Mouse (Mus musculus) heart, embryonic 16.5 days (tissue): ENCODE data around the gene Ing4. TPM values are rescaled to one million over a fixed set of nuclear protein-coding genes. Genes with fewer than 3 reads are reported as not detected.
"Not testable (repeated sequence)": the region's sequence is repeated elsewhere in the genome, so short reads cannot be mapped to it uniquely, and the experiment has no call there.

ENCODE experiments used
- ATAC-seq: fragments of 200-750 bp; cut with Nextera tagmentation; replicated peaks from 2 replicates; pipeline ENCODE4 v1.8.0; 2017; ENCODE audit warnings: moderate number of reproducible peaks; ENCODE audit not compliant: insufficient read depth, low FRiP score; ENCODE audit errors: extremely low read depth
- H3K27ac ChIP-seq: fragments of 300-500 bp; sonication (generic); 2 replicates; pipeline ENCODE4 v1.5.1; 2014; ENCODE audit warnings: mild to moderate bottlenecking, low read length, control low read depth, moderate library complexity
- H3K27me3 ChIP-seq: fragments of 300-500 bp; sonication (generic); 2 replicates; pipeline ENCODE4 v1.6.1; 2014; ENCODE audit warnings: low read length, mixed read lengths; ENCODE audit not compliant: control insufficient read depth, insufficient read depth
- H3K36me3 ChIP-seq: fragments of 300-500 bp; sonication (generic); 2 replicates; pipeline ENCODE4 v1.6.1; 2014; ENCODE audit not compliant: control insufficient read depth, insufficient read depth
- H3K4me1 ChIP-seq: fragments of 300-500 bp; sonication (generic); 2 replicates; pipeline ENCODE4 v1.6.1; 2014; ENCODE audit warnings: low read length, mixed read lengths; ENCODE audit not compliant: control insufficient read depth, insufficient read depth
- H3K4me2 ChIP-seq: fragments of 300-500 bp; sonication (generic); 2 replicates; pipeline ENCODE4 v1.6.1; 2014; ENCODE audit warnings: low read depth, mild to moderate bottlenecking, control low read depth, low read length
- H3K4me3 ChIP-seq: fragments of 300-500 bp; sonication (generic); 2 replicates; pipeline ENCODE4 v1.5.1; 2014; ENCODE audit warnings: mild to moderate bottlenecking, control low read depth, low read length
- H3K9ac ChIP-seq: fragments of 300-500 bp; sonication (generic); 2 replicates; pipeline ENCODE4 v1.6.1; 2014; ENCODE audit warnings: low read length, control low read depth
- H3K9me3 ChIP-seq: fragments of 300-500 bp; sonication (generic); replicated peaks from 2 replicates; pipeline ENCODE4 v1.6.1; 2016; ENCODE audit warnings: low read length; ENCODE audit not compliant: control insufficient read depth
- WGBS: fragments of 180-500 bp; shearing (Covaris S2); extraction: QIAGEN DNeasy Blood & Tissue Kit; methylation state at CpG from one replicate; pipeline ENCODE4 v1.1.7; 2014; 5-methylcytosine and 5-hydroxymethylcytosine counted together
- polyA plus RNA-seq: library from polyadenylated mRNA; unstranded; fragments of >200 nt; fragmentation: Nextera tagmentation; extraction: Ambion mirVana; gene quantifications from 2 replicates; pipeline ENCODE4 v1.2.1, GENCODE M21; 2015

Gene Ing4
- polyA plus RNA-seq, 1 experiment from 2014 or later: 77.5 TPM

DNA sequence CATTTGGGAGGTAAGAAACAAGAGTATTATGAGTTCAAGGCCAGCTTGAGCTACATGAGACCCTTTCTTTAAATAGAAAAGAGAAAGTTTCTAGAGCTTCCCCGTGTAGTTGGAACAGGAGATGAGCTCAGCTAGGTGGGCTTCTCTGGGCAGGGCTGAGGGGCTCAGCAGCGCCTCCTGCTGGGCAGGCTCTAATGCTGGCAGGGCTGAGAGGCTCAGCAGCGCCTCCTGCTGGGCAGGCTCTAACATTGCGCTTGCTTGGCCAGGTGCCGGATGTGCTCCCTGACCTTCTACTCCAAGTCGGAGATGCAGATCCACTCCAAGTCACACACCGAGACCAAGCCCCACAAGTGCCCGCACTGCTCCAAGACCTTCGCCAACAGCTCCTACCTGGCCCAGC is 9.0 kb upstream of the Ing4 start:
- H3K4me2 ChIP-seq, H3K4me1 ChIP-seq, H3K9ac ChIP-seq, H3K27me3 ChIP-seq, H3K4me3 ChIP-seq, ATAC-seq, H3K27ac ChIP-seq, H3K9me3 ChIP-seq: not testable (repeated sequence)
- peaks cover 46% of the 10 kb centered on the region for H3K36me3 ChIP-seq
- 30% methylated on average over 6 of the region's 9 CpGs for WGBS

DNA sequence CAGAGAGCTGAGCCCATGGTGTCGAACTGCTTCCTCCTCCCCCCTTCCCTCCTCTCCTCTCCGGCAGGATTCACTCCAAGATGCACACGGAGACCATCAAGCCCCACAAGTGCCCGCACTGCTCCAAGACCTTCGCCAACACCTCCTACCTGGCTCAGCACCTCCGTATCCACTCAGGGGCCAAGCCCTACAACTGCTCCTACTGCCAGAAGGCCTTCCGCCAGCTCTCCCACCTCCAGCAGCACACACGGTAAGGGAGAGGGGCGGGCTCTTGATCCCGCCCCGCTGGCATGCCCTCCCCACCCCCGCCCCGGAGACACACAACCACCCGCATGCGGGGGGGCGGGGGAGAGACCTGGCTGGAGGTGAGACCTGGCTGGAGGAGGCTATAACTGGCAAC is 8.0 kb upstream of the Ing4 start:
- Histone ChIP-seq H3K9me3 (no peaks in the 10 kb centered on the region), H3K27me3 (no peaks in the 10 kb centered on the region), H3K4me2 (no peak overlapping the region), H3K9ac (no peak overlapping the region), H3K4me3 (no peak overlapping the region), H3K4me1 (no peaks in the 10 kb centered on the region), H3K27ac (no peak overlapping the region), H3K36me3 (peaks cover 53% of the 10 kb centered on the region)
- 83% methylated on average over 16 of the region's 16 CpGs for WGBS
- no peak for ATAC-seq

DNA sequence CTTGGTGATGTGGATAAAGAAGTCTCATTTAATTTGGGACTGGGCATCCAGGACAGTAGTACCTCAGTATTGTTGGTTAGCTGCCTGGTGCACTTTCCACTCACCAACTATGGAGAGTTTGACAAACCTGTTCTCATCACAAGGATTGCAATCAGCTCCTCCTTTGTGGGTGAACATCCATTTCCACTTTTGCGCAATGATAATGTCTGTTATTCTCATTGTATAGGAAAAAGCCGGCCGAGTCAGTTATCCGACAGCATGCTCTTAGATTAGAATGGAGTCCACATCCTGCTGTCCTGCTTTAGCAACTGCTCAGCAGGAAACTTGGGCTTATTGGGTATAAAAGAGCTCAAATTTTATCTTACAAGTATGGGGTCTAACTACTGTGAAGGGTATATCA is 894 bp upstream of the Ing4 start:
- no peaks in the 10 kb centered on the region for H3K9me3 ChIP-seq
- H3K27me3 ChIP-seq: no peaks in the 10 kb centered on the region
- ATAC-seq: no peak
- 78% methylated on average over 4 of the region's 4 CpGs for WGBS
- H3K9ac ChIP-seq: peak overlapping the region; percentile 58; the same call in 1 of the 2 replicates
- H3K4me2 ChIP-seq: peak overlapping the region; percentile 74
- peak overlapping the region; percentile 82 for H3K27ac ChIP-seq
- H3K4me3 ChIP-seq: peak overlapping the region; percentile 84
- peaks cover 10% of the 10 kb centered on the region for H3K4me1 ChIP-seq
- peaks cover 30% of the 10 kb centered on the region for H3K36me3 ChIP-seq

DNA sequence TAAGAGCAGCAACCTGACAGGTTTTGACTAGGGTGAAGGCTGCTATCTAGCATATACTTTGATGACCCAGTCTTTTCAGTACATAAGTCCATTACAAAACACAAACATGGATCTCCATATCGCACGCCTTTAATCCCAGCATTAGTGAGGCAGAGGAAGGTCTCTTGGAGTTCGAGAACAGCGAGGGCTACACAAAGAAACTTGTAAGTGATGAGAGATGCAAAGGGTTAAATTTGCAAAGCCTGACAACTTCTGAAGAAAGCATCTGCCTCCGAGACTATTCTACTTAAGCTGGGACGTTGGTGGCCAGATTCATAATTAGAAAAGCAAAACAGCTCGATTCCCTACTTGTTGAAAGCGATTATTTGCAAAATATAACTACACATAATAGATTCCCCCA is 429 bp upstream of the Ing4 start:
- ATAC-seq: peak; percentile 5; the same call in 1 of the 2 replicates
- peaks cover 28% of the 10 kb centered on the region for H3K36me3 ChIP-seq

DNA sequence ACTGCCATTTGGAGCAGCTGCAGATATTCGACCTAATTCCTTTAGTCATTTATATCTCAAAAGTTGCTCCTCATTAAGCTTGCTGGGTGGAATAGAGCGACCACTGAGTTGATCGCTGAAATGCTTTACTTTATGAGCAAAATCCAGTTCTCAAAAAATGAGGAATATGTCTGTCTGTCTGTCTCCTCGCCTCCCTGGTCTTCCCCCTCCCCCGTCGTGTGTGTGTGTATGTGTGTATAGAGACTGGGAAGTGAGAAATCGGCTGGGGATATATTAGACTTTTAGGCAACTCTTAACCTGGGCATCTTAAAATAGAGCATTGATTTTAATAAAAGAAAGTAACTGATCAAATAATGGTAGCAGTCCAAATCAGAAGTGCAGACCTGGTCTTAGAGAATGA is 661 bp downstream of the Ing4 start:
- Histone ChIP-seq H3K9me3 (no peaks in the 10 kb centered on the region), H3K4me1 (peaks cover 10% of the 10 kb centered on the region), H3K4me2 (peak overlapping the region; percentile 85), H3K36me3 (peaks cover 28% of the 10 kb centered on the region), H3K27me3 (no peaks in the 10 kb centered on the region), H3K9ac (peak overlapping the region; percentile 74), H3K4me3 (peak overlapping the region; percentile 84), H3K27ac (peak overlapping the region; percentile 75)
- no peak for ATAC-seq
- WGBS: 12% methylated on average over 7 of the region's 7 CpGs

More for the DNA sequence above, 429 bp upstream of the Ing4 start:
- no peaks in the 10 kb centered on the region for H3K27me3 ChIP-seq
- peak overlapping the region; percentile 84 for H3K4me3 ChIP-seq
- peak overlapping the region; percentile 74 for H3K4me2 ChIP-seq
- H3K9ac ChIP-seq: peak overlapping the region; percentile 58
- no peaks in the 10 kb centered on the region for H3K9me3 ChIP-seq
- H3K4me1 ChIP-seq: peaks cover 10% of the 10 kb centered on the region
- 6% methylated on average over 8 of the region's 8 CpGs for WGBS
- H3K27ac ChIP-seq: peak overlapping the region; percentile 82

DNA sequence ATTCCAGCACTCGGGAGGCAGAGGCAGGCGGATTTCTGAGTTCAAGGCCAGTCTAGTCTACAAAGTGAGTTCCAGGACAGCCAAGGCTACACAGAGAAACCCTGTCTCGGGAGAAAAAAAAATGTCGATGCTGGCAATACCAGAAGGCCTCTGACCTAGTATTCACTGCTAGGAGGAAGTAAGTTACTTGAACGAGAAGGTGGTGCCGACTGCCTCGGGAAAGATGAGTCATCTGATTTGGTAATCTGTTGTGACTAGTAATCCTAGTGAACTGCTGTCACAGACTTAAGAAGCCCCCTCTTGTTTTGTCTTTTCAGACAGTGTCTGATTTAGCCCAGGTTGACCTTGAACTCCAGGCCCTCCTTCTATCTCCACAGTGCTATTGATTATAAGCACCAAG is 1.5 kb downstream of the Ing4 start:
- H3K4me2 ChIP-seq: no peak overlapping the region
- H3K27ac ChIP-seq: no peak overlapping the region
- no peak overlapping the region for H3K9ac ChIP-seq
- no peak overlapping the region for H3K4me3 ChIP-seq
- 76% methylated on average over 7 of the region's 7 CpGs for WGBS
- ATAC-seq: no peak
- H3K4me1 ChIP-seq: peaks cover 10% of the 10 kb centered on the region
- no peaks in the 10 kb centered on the region for H3K27me3 ChIP-seq
- H3K36me3 ChIP-seq: peaks cover 26% of the 10 kb centered on the region
- no peaks in the 10 kb centered on the region for H3K9me3 ChIP-seq

DNA sequence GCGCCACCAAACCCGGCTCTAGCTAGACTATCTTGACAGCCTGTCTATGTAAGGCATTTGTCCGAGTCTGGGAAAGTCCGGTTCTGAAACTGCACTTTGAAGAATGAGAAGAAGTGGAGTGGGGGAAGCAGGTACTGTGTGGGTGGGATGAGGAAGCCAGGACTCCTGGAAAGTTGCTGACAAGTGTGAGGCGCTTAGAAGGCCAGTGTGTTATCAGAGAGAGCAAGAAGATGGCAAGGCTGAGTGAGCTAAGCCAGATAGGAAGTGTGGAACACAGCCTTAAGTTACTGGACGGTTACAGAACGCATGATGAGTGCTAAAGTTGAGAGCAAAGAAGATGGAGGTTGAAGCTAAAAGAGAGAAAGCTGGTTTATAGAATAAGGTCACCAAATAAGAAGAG is 2.5 kb downstream of the Ing4 start:
- no peak for ATAC-seq
- no peak overlapping the region for H3K27ac ChIP-seq
- WGBS: 72% methylated on average over 7 of the region's 7 CpGs
- no peaks in the 10 kb centered on the region for H3K9me3 ChIP-seq
- no peak overlapping the region for H3K4me2 ChIP-seq
- no peak overlapping the region for H3K4me3 ChIP-seq
- no peak overlapping the region for H3K9ac ChIP-seq
- peaks cover 10% of the 10 kb centered on the region for H3K4me1 ChIP-seq
- no peaks in the 10 kb centered on the region for H3K27me3 ChIP-seq
- peaks cover 26% of the 10 kb centered on the region for H3K36me3 ChIP-seq

DNA sequence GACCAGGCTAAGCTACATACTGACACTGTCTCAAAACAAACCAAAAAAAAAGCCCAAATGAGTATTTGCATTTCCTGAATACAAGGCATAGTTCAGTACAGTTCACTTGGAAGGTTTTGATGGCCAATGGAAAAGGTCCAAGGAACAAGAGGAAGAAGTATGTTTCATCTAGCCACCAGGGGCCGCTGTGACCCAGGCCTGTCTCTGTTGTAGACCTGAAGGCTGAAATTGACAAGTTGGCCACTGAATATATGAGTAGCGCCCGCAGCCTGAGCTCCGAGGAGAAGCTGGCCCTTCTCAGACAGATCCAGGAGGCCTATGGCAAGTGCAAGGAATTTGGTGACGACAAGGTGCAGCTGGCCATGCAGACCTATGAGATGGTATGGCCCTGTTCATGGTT is 7.1 kb downstream of the Ing4 start:
- peak; percentile 47; the same call in 1 of the 2 replicates for ATAC-seq
- Histone ChIP-seq H3K4me3 (no peak overlapping the region), H3K9me3 (no peaks in the 10 kb centered on the region), H3K27ac (no peak overlapping the region), H3K27me3 (no peaks in the 10 kb centered on the region), H3K9ac (no peak overlapping the region), H3K4me2 (no peak overlapping the region), H3K36me3 (peaks cover 57% of the 10 kb centered on the region), H3K4me1 (no peaks in the 10 kb centered on the region)
- 36% methylated on average over 5 of the region's 5 CpGs for WGBS

DNA sequence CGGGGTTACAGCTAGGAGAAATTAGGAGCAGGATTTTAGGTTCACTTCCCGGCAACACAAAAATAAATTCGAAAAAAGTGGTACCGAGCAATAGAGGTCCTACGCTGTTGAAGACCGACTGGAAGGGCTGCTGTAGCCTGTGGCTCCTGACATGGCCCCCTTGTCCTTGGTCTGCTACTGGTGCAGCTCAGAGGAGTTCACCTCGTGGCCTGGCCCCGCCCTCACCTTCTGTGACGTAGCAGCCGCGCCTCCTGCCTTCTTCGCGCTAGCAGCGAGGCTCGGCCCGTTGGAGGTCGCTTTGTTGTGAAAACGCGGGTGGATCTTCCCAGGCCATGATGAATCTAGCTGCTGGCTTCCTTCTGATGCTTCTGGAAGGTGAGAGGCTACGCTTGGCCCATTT is 10.1 kb downstream of the Ing4 start, which contains the start of gene Acrbp:
Acrbp (plus strand) TSS at position 12 of the 400 bp plus-strand sequence.
- H3K36me3 ChIP-seq: peaks cover 61% of the 10 kb centered on the region
- H3K27me3 ChIP-seq: no peaks in the 10 kb centered on the region
- no peaks in the 10 kb centered on the region for H3K4me1 ChIP-seq
- no peak for ATAC-seq
- H3K27ac ChIP-seq: no peak within 1 kb of the TSS
- H3K9me3 ChIP-seq: no peaks in the 10 kb centered on the region
- WGBS: 42% methylated on average over 20 of the region's 20 CpGs
- no peak within 1 kb of the TSS for H3K4me3 ChIP-seq
- H3K4me2 ChIP-seq: no peak within 1 kb of the TSS
- H3K9ac ChIP-seq: no peak within 1 kb of the TSS
